Mouse (Mus musculus): ENCODE results near the gene Lkaaear1. TPM values are rescaled to one million over a fixed set of nuclear protein-coding genes. Genes with fewer than 3 reads are reported as not detected.

The Lkaaear1 gene
- polyA plus RNA-seq (2015; fragmentation: Nextera tagmentation; extraction: Ambion mirVana) = not detected in 2 replicates

GRCm38 (mm10) chr2:181698241-181698640 is at the start of gene Lkaaear1:
TSS of gene Lkaaear1 (minus strand) at chr2:181698442.
- no peaks in the 10 kb centered on the region for H3K27me3 ChIP-seq (ENCODE audit: control insufficient read depth, insufficient read depth, low read depth, low read length)
- no peak within 1 kb of the TSS for H3K4me2 ChIP-seq (ENCODE audit: low read length)
- no peak within 1 kb of the TSS for H3K9ac ChIP-seq (ENCODE audit: low read depth, low read length)
- peaks cover 5% of the 10 kb centered on the region for H3K4me1 ChIP-seq (ENCODE audit: control insufficient read depth, insufficient read depth, low read length)
- no peak within 1 kb of the TSS for H3K27ac ChIP-seq (ENCODE audit: low read length)
- no peak within 1 kb of the TSS for H3K4me3 ChIP-seq (ENCODE audit: low read depth, low read length)
- no peaks in the 10 kb centered on the region for H3K9me3 ChIP-seq (replicated peaks; ENCODE audit: control insufficient read depth, low read length, poor library complexity, severe bottlenecking)
- 43% methylated on average over 5 of the region's 5 CpGs for WGBS
- no peak for ATAC-seq
- no peaks in the 10 kb centered on the region for H3K36me3 ChIP-seq (ENCODE audit: control insufficient read depth, insufficient read depth, low read length)

- Histone ChIP-seq H3K9me3 (replicated peaks; ENCODE audit: control insufficient read depth, low read length, poor library complexity, severe bottlenecking) (no peaks in the 10 kb centered on the region), H3K4me1 (ENCODE audit: control insufficient read depth, insufficient read depth, low read length) (peaks cover 3% of the 10 kb centered on the region; the same call in 1 of the 2 replicates), H3K4me3 (ENCODE audit: low read depth, low read length) (no peak overlapping the region), H3K4me2 (ENCODE audit: low read length) (no peak overlapping the region), H3K9ac (ENCODE audit: low read depth, low read length) (no peak overlapping the region), H3K27ac (ENCODE audit: low read length) (no peak overlapping the region), H3K27me3 (ENCODE audit: control insufficient read depth, insufficient read depth, low read depth, low read length) (no peaks in the 10 kb centered on the region), H3K36me3 (ENCODE audit: control insufficient read depth, insufficient read depth, low read length) (peaks cover 2% of the 10 kb centered on the region; the same call in 1 of the 2 replicates)
- no peak for ATAC-seq
- 83% methylated on average over 3 of the region's 3 CpGs for WGBS
Measured at GRCm38 (mm10) chr2:181730051-181730450, 31.8 kb upstream of the Lkaaear1 start.

DNA sequence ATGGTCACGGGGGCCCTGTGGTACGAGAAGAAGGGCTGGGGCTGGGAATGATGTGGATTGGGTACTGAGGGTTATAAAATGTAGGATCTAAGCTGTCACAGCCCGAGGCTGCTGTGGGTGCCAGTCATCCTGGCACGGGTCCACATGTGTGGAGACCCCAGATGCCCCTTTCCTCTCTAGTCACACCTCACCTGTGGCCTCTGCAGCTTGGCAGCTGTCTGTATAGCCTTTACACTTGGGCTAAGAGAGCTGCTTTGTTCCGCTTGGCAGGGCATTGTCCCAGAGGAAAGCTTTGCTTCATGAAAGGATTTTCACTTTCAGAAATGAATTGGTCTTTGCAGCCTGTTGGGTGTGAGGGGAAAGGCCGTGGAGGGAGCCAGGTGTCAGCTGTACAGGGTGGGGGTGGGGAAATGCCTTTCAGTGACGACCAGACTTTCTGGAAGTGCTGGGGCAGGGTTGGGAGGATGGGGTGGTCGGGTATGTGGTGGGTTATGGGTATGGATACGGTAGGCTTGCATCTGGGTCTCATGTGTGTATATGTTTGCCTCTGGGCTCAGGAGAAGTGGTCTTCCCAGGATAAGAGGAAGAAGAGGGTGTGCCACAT is 29.5 kb upstream of the Lkaaear1 start:
- Histone ChIP-seq H3K27me3 (ENCODE audit: control insufficient read depth, insufficient read depth, low read depth, low read length) (no peaks in the 10 kb centered on the region), H3K9ac (ENCODE audit: low read depth, low read length) (no peak overlapping the region), H3K4me2 (ENCODE audit: low read length) (no peak overlapping the region), H3K4me1 (ENCODE audit: control insufficient read depth, insufficient read depth, low read length) (peaks cover 3% of the 10 kb centered on the region; the same call in 1 of the 2 replicates), H3K27ac (ENCODE audit: low read length) (no peak overlapping the region), H3K36me3 (ENCODE audit: control insufficient read depth, insufficient read depth, low read length) (peaks cover 2% of the 10 kb centered on the region; the same call in 1 of the 2 replicates), H3K4me3 (ENCODE audit: low read depth, low read length) (no peak overlapping the region), H3K9me3 (replicated peaks; ENCODE audit: control insufficient read depth, low read length, poor library complexity, severe bottlenecking) (no peaks in the 10 kb centered on the region)
- ATAC-seq = no peak
- WGBS = 31% methylated on average over 9 of the region's 9 CpGs

- no peak for ATAC-seq
- Histone ChIP-seq H3K4me1 (ENCODE audit: control insufficient read depth, insufficient read depth, low read length) (peaks cover 7% of the 10 kb centered on the region), H3K27me3 (ENCODE audit: control insufficient read depth, insufficient read depth, low read depth, low read length) (no peaks in the 10 kb centered on the region), H3K9ac (ENCODE audit: low read depth, low read length) (no peak overlapping the region), H3K9me3 (replicated peaks; ENCODE audit: control insufficient read depth, low read length, poor library complexity, severe bottlenecking) (no peaks in the 10 kb centered on the region), H3K4me3 (ENCODE audit: low read depth, low read length) (no peak overlapping the region), H3K27ac (ENCODE audit: low read length) (no peak overlapping the region), H3K36me3 (ENCODE audit: control insufficient read depth, insufficient read depth, low read length) (peaks cover 12% of the 10 kb centered on the region), H3K4me2 (ENCODE audit: low read length) (no peak overlapping the region)
- WGBS = 7% methylated on average over 3 of the region's 3 CpGs
Measured at GRCm38 (mm10) chr2:181722213-181722612, 24.0 kb upstream of the Lkaaear1 start.

DNA sequence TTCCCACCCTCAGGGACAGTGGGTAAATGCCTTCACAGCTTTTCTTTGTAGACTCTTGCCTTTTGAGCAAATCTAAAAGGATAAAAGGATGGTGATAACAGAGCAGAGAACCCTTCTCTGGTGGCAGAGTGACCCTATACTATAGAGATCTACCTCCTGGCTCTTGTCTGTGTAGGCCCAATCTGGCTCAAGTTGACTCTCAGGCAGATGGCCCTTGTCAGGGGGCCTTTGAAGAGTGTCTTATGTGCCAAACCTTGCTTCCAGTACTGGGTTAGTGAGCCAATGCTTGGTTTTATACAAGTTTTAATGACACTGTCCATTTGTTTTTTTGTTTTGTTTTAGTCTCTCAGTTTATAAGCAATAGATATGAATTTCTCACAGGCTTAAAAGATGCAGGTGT is 23.0 kb upstream of the Lkaaear1 start:
- Histone ChIP-seq H3K4me1 (ENCODE audit: control insufficient read depth, insufficient read depth, low read length) (peaks cover 17% of the 10 kb centered on the region), H3K4me2 (ENCODE audit: low read length) (no peak overlapping the region), H3K9ac (ENCODE audit: low read depth, low read length) (no peak overlapping the region), H3K27me3 (ENCODE audit: control insufficient read depth, insufficient read depth, low read depth, low read length) (no peaks in the 10 kb centered on the region), H3K36me3 (ENCODE audit: control insufficient read depth, insufficient read depth, low read length) (peaks cover 12% of the 10 kb centered on the region), H3K4me3 (ENCODE audit: low read depth, low read length) (no peak overlapping the region), H3K27ac (ENCODE audit: low read length) (no peak overlapping the region), H3K9me3 (replicated peaks; ENCODE audit: control insufficient read depth, low read length, poor library complexity, severe bottlenecking) (no peaks in the 10 kb centered on the region)
- ATAC-seq = no peak

DNA sequence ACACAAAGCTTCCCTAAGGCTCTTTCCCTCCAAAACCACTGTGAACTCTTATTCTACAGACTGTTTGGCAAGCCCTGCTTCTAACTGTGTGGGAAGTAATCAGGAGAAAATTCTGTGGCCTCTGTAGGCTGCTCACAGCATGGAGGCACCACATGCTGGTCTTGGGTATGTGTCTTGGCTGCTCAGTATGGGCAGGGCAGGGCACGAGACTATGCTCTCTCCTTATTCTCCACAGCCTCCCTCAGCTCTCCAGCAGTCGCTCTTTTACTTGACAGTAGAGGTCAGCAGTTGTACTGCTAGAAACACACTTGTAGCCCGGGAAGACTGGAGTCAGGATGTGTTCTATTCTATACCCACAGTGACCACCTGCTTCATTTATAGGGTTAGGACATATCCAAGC is 21.8 kb upstream of the Lkaaear1 start:
- no peak overlapping the region for H3K9ac ChIP-seq (ENCODE audit: low read depth, low read length)
- 31% methylated on average over 3 of the region's 3 CpGs for WGBS
- H3K9me3 ChIP-seq (replicated peaks; ENCODE audit: control insufficient read depth, low read length, poor library complexity, severe bottlenecking) = no peaks in the 10 kb centered on the region
- ATAC-seq = no peak
- H3K36me3 ChIP-seq (ENCODE audit: control insufficient read depth, insufficient read depth, low read length) = peaks cover 12% of the 10 kb centered on the region
- no peak overlapping the region for H3K4me3 ChIP-seq (ENCODE audit: low read depth, low read length)
- peaks cover 21% of the 10 kb centered on the region for H3K4me1 ChIP-seq (ENCODE audit: control insufficient read depth, insufficient read depth, low read length)
- H3K4me2 ChIP-seq (ENCODE audit: low read length) = no peak overlapping the region
- H3K27me3 ChIP-seq (ENCODE audit: control insufficient read depth, insufficient read depth, low read depth, low read length) = no peaks in the 10 kb centered on the region
- no peak overlapping the region for H3K27ac ChIP-seq (ENCODE audit: low read length)

GRCm38 (mm10) chr2:181716991-181717390 is 18.7 kb upstream of the Lkaaear1 start:
- WGBS = 57% methylated on average over 3 of the region's 3 CpGs
- H3K9ac ChIP-seq (ENCODE audit: low read depth, low read length) = peak overlapping the region; percentile 1; the same call in 1 of the 2 replicates
- peak overlapping the region; percentile 68 for H3K4me3 ChIP-seq (ENCODE audit: low read depth, low read length)

DNA sequence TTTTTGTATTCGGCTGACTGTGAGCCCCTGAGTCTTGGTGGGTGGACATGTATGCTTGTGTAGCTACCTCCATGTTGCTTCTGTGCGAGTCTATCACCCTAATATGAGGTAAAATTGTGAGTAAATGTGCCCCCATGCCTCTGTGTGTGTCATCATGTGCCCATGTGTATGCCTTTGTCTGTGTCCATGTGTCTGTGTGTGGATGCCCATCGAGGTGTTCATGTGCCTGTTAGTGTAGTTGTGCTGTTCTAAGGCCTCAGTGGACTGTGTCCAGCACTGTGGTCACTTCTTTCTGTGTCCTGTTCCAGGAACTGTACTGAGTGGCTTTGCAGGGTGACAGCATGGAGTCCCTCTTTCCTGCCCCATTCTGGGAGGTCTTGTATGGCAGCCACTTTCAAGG is 17.1 kb upstream of the Lkaaear1 start:
- Histone ChIP-seq H3K9me3 (replicated peaks; ENCODE audit: control insufficient read depth, low read length, poor library complexity, severe bottlenecking) (no peaks in the 10 kb centered on the region), H3K4me3 (ENCODE audit: low read depth, low read length) (peak overlapping the region; percentile 68), H3K4me1 (ENCODE audit: control insufficient read depth, insufficient read depth, low read length) (peaks cover 38% of the 10 kb centered on the region), H3K27ac (ENCODE audit: low read length) (peak overlapping the region; percentile 92), H3K27me3 (ENCODE audit: control insufficient read depth, insufficient read depth, low read depth, low read length) (no peaks in the 10 kb centered on the region), H3K9ac (ENCODE audit: low read depth, low read length) (peak overlapping the region; percentile 84), H3K36me3 (ENCODE audit: control insufficient read depth, insufficient read depth, low read length) (peaks cover 12% of the 10 kb centered on the region), H3K4me2 (ENCODE audit: low read length) (peak overlapping the region; percentile 85)
- peak; percentile 26; the same call in 1 of the 2 replicates for ATAC-seq
- 44% methylated on average over 3 of the region's 3 CpGs for WGBS

More at GRCm38 (mm10) chr2:181716991-181717390, 18.7 kb upstream of the Lkaaear1 start:
- peak overlapping the region; percentile 85 for H3K4me2 ChIP-seq (ENCODE audit: low read length)
- H3K36me3 ChIP-seq (ENCODE audit: control insufficient read depth, insufficient read depth, low read length) = peaks cover 12% of the 10 kb centered on the region
- ATAC-seq = no peak
- H3K4me1 ChIP-seq (ENCODE audit: control insufficient read depth, insufficient read depth, low read length) = peaks cover 38% of the 10 kb centered on the region
- no peaks in the 10 kb centered on the region for H3K27me3 ChIP-seq (ENCODE audit: control insufficient read depth, insufficient read depth, low read depth, low read length)
- no peak overlapping the region for H3K27ac ChIP-seq (ENCODE audit: low read length)
- no peaks in the 10 kb centered on the region for H3K9me3 ChIP-seq (replicated peaks; ENCODE audit: control insufficient read depth, low read length, poor library complexity, severe bottlenecking)

DNA sequence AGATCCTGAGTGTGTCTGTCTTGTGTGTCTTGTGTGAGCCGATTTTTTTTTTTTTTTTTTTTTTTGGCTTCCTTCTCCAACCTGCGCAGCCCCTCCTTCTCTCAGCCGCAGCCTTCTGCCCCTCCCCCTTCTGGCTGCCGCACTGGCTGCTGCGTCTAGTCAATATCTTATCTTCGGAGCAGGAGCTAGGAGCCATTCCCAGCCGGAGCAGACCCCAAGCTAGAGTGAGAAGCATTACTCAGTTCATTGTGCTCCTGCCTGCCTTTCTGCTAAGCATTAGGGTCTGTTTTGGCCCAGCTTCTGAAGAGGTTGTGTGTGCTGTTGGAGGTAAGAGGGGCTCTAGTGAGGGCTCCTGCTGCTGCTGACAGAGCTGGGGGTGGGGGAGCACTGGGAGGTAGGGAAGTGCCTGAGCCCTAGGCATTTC is 16.7 kb upstream of the Lkaaear1 start, which contains the start of gene Oprl1:
Gene Oprl1 (plus strand): TSS at position 114 of the 424 bp plus-strand sequence.
- ATAC-seq = peak; percentile 78
- Histone ChIP-seq H3K9me3 (replicated peaks; ENCODE audit: control insufficient read depth, low read length, poor library complexity, severe bottlenecking) (no peaks in the 10 kb centered on the region), H3K27ac (ENCODE audit: low read length) (peak within 1 kb of the TSS; percentile 92), H3K36me3 (ENCODE audit: control insufficient read depth, insufficient read depth, low read length) (peaks cover 12% of the 10 kb centered on the region), H3K4me2 (ENCODE audit: low read length) (peak within 1 kb of the TSS; percentile 85), H3K27me3 (ENCODE audit: control insufficient read depth, insufficient read depth, low read depth, low read length) (no peaks in the 10 kb centered on the region), H3K4me3 (ENCODE audit: low read depth, low read length) (peak within 1 kb of the TSS; percentile 68), H3K4me1 (ENCODE audit: control insufficient read depth, insufficient read depth, low read length) (peaks cover 38% of the 10 kb centered on the region), H3K9ac (ENCODE audit: low read depth, low read length) (peak within 1 kb of the TSS; percentile 84)
- 0% methylated on average over 7 of the region's 7 CpGs for WGBS
